Mouse (Mus musculus) cerebellum, adult 11-12 months (tissue): ENCODE measurements around the gene Selenoh.
"Not testable (repeated sequence)": the region's sequence is repeated elsewhere in the genome, so short reads cannot be mapped to it uniquely, and the experiment has no call there.

Source experiments
- DNase-seq: peaks from one replicate; pipeline ENCODE4 v3.0.0; 2022

The Selenoh gene

GRCm38 (mm10) chr2:84670569-84670933, at the start of gene Selenoh:
Gene Selenoh (minus strand): TSS chr2:84670770.
- peak; percentile 80 for DNase-seq

- DNase-seq = no peak
These were observed 46.8 kb upstream of the Selenoh start for GRCm38 (mm10) chr2:84717357-84717756.

DNA sequence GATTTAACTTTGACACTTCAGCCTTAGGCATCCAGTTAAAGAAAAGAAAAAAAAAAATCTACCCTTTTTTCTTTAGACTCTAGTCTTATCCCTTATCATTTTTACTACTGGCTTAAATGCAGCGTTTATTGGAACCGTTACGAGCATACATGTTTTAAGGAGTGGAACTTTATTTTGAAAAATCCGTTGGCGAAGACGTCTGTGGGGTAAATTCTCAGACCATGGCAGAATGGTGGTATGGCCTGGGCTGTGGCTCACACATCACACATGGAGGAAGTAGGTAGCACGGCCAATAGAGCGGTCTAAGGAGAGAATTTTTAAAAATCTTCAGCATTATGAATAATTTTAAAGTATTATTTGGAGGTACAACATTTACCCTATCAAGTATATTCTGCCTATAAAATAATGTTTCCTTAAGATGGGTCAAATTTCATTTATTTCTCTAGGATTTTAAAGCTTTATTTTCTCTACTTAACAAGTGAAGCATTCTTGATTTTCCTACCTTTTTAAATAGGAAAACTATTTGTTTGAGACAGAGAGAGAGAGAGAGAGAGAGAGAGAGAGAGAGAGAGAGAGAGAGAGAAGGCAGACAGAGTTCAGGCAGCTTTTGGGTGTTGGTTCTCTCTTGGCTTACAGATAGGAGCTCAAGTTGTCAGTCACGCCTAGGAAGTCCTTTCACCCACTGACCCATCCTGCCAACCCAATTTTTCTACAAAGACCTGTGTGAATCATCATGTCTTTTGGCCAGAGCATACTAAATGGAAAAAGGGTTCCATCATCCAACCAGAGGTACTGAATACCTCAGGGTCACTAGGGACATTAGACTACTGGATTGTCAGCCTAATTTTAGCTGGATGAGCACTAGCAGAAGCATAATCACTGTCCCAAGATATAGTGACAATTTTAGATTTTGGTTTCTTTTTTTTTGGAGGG, 46.1 kb upstream of the Selenoh start:
- DNase-seq = no peak

GRCm38 (mm10) chr2:84715562-84716361, 45.2 kb upstream of the Selenoh start:
- DNase-seq = peak; percentile 94

DNA sequence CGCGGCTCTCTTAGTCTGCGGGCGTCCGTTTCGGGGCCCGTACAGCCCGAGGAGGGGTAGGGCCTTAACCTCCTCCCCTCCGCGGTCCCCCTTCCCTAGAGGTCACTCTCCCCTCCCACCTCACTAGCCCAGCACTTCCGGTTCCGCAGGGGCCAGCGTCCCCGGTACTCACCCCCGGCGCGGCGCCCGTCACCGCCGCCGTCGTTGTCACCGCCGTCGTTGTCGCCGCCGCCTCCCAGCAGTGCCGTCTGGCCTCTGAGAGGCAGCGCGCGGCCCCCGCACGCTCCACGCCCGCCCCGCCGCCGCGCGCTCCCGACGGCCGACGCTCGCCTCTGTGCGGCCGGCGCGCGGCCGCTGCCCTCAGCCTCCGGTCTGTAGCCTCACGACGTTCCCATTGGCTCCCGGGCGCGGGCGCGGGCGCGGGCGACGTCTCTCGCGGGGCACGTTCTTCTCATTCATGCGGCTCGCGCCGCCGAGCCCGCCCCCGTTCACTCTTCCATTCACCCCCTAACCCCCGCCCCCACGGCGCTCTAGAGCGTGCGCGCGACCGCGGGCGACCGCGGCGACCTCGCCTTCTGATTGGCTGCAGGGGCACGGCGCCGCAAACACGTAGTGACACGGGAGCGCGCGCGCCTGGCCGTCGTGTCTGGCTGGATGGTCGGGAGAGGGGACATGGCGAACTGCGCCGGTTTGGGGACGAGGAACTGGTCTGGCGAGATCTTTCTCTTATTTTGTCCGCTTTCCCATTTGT, 44.4 kb upstream of the Selenoh start, which contains the start of gene Zdhhc5:
TSS of gene Zdhhc5 (minus strand) at position 370 of the 751 bp plus-strand sequence.
- DNase-seq = peak; percentile 99

- no peak for DNase-seq
These were observed 43.8 kb upstream of the Selenoh start for GRCm38 (mm10) chr2:84714422-84714810.

- no peak for DNase-seq
These were observed 41.3 kb upstream of the Selenoh start for GRCm38 (mm10) chr2:84711898-84712297.

DNA sequence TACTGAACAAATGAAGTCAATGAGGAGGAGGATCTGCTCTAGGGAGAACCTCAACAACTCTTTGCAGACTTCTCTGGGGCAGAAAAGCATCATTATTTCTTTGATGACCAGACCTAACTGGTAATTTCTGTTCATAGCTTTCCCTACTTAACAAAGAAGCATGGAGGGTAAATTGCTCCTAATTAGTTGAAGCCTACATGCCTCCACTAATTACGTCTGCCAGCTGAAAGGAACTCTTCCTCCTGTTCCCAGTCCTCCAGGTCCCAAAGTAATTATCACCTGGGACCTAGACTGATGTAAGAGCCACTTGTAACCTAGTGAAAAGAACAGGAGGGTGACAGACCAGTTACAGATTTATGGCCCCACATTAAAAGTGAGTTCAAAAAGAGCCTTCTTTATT, 37.0 kb upstream of the Selenoh start:
- no peak for DNase-seq

DNA sequence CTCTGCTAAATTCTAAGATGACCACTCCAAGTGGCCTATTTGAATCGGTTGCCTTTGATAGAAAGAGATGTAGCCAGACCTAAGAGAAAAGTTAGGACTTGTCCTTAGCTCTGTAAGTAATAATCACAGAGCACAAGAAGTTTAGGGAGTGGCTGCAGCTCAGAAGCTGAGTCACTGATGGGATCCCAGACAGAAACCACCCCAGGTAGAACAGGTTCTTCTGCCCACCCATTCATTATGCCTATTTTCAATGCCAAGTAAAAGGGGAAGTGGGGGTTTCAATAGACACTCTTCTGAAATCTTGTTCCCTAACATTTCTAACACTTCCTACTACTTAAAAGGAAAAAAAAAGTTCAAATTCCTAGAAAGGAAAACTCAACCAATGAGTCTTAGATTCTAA, 34.7 kb upstream of the Selenoh start:
- no peak for DNase-seq

GRCm38 (mm10) chr2:84704329-84704728, 33.8 kb upstream of the Selenoh start:
- DNase-seq = no peak

DNA sequence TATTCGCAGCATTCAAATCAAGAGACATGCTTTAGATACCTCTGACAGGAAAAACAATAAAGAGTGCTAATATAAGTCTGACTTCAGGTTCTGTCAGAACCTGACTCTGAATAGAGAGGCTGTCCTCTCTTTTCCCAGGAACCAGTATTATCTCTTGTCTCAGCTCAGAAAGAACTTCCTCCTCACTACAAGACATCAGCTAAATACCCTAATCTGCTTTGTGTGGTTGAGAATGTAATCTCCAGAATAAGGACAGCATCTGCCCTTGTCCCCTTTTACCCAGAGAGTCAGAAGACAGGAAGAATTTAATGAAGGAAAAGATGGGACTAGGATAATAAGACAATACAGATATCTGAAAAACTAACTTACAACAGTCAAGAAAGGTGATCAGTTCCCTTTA, 32.9 kb upstream of the Selenoh start:
- no peak for DNase-seq

DNA sequence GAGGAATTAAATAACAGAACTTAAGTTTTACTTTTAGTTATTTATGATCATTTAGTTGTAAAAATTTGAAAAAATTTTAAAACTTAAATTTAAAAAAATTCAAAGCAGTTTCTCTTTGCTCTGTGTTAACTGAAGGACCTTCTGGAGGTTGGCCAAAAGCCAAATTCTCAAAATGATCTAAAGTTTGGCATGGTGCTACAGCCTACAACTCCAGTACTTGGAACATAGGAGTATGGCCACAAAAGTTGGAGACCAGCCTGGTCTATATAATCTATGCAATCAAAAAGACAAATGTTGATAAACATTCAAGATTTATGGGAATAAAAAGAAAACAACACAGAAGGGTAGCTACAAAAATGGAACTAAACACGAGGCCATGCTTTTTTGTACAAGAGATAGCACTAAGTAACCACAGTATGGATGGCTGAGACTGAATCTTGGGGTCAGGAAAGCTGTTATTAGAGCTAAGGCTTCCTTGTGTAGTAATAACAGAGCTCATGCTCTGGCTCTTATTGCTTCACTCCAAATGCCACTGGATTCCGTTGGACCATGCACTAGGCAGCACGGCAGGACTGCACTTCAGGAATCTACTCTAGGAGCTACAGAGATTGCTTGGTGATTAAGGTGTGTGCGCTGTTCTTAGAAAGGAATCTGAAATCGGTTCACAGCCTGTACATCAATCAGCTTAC, 24.6 kb upstream of the Selenoh start:
- no peak for DNase-seq

- peak; percentile 57 for DNase-seq
These were observed 19.5 kb upstream of the Selenoh start for GRCm38 (mm10) chr2:84690050-84690449.

DNA sequence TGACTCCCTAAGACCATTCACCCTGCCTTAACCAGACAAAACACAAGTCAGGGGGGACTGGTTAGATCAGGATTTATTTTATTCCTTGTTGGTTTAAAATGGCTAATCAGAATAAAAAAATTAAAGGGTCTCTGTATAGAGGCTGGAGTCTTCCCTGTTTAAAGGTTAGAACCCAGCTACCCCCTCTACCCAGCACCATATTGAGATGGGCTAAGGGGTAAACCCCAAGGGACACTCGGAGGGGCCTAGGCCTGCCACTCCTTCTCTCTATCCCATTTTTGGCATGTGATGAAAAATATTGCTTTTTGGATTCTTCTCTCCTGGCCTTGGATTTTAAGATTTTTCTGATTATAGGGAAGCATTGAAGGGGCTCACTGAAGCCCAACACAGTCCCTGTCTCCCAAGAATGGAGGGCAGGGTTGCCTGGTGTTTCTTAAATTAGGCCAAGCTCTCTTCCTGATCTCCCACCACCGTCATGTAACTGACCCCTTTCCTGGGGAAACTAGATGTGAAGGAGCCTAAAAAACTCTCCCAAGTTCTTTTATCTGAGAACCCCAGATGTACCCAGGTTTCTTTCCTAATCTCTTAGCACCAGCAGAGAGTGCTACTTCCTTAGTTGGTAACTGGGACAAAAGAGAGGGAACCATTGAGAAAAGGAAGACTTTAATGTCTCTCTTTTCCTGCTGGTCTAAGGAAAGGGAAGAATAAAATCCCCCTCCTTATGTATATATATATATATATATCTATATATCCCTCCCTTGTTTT, 17.7 kb upstream of the Selenoh start:
- DNase-seq = no peak

DNA sequence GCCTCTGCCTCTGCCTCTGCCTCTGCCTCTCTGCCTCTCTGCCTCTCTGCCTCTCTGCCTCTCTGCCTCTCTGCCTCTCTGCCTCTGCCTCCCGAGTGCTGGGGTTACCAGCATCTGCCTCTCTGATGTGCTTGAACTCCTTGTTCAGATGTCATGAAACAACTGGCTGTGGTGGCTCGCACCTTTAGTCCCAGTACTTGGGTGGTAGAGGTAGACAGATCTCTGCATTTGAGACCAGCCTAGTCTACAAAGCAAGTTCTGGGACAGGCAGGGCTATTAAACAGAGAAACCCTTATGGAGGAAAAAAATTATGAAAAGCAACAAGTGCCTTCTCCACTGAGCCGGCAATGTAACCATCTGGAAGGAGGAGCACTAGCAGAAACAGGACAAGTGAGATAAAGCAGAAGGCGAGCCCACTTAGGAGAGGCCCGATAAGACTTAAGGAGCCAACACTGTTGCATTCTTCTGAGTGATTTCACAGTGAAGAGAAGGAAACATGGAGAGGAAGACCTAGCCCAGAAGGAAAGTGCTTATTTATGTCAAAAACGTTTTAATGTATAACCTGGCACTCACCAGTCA, 12.1 kb upstream of the Selenoh start:
- no peak for DNase-seq

DNA sequence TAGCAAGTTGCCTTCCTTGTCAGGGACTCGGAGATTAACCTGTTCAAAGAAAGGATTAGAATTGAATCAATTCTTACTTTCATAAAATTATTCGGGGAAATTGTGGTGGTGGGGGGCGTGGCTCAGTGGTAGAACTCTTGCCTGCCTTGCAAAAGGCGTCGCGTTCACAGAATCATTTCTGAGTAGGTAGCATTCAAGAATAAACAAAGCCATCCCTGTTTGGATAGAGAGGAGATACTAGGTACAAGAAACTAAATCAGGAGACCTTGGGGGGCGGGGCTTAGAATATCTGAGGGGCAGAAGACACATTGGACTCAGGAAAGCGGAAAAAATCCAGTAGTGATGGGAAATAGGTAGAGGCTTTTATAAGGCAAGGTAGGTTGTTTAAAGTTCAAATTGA, 8.4 kb upstream of the Selenoh start, which contains the start of gene Tmx2:
TSS of gene Tmx2 (minus strand) at position 125 of the 400 bp plus-strand sequence.
- DNase-seq = no peak

GRCm38 (mm10) chr2:84677968-84678880, 7.7 kb upstream of the Selenoh start, which contains the start of the genes Gm28635 and Med19:
Gene Gm28635 (minus strand): TSS chr2:84678041.
Gene Med19 (plus strand): TSS chr2:84678402.
- peak; percentile 97 for DNase-seq

- DNase-seq = no peak
These were observed 6.8 kb upstream of the Selenoh start for GRCm38 (mm10) chr2:84677270-84677967.

- not testable (repeated sequence) for DNase-seq
These were observed 965 bp upstream of the Selenoh start for GRCm38 (mm10) chr2:84671535-84671934.
